Mouse (Mus musculus): Measurements from ENCODE around the gene Bricd5. TPM values are rescaled to one million over a fixed set of nuclear protein-coding genes. Genes with fewer than 3 reads are reported as not detected.

The Bricd5 gene
- polyA plus RNA-seq, 1 experiment from 2014 or later: 0.44 TPM

GRCm38 (mm10) chr17:24507129-24507664, 33.5 kb downstream of the Bricd5 start:
- WGBS: 46% methylated on average over 19 of the region's 19 CpGs
- ATAC-seq (ENCODE audit: insufficient number of reproducible peaks, low FRiP score, low TSS enrichment, low read depth): 0 out of 2 replicates have a peak, but pooled peaks have one; percentile 1
- Histone ChIP-seq H3K4me2 (replicated peaks) (no peak overlapping the region), H3K9me3 (replicated peaks) (no peaks in the 10 kb centered on the region), H3K36me3 (peaks cover 40% of the 10 kb centered on the region), H3K27ac (replicated peaks) (no peak overlapping the region), H3K27me3 (no peaks in the 10 kb centered on the region), H3K4me1 (peaks cover 19% of the 10 kb centered on the region), H3K4me3 (replicated peaks) (no peak overlapping the region), H3K9ac (no peak overlapping the region)

DNA sequence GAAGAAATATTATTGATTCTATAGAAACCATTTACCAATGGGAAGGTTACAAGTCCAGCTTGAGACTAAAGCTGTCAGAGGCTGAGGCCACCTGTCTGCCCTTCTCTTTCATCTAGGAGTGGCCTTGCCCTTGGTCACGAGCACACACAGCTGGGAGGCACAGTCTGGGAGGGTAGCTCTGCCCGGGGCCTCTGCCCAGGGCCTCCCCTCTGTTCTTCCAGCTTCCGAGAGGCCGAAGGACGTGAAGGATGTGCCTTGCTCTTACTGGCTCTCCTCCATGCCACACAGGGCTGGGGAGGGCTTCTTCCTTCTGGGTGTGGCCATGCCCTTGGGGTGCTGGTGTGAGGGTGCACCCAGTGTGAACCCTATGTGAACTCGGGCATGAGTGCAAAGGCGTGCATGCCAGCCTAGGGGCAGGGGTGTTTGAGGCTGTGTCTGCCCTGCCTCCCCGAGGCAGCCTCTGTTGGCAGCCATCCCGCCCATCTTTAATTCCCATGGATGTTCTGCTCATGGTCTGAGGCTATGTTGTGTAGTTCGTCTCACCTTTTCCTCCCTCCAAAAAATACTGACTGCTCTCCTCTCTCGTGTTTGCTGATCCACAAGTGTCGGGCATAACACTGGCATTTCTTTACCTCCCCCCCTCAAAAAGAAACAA, 34.2 kb downstream of the Bricd5 start:
- Histone ChIP-seq H3K36me3 (peaks cover 46% of the 10 kb centered on the region), H3K9ac (no peak overlapping the region), H3K27me3 (no peaks in the 10 kb centered on the region), H3K4me1 (peaks cover 16% of the 10 kb centered on the region), H3K4me3 (replicated peaks) (no peak overlapping the region), H3K4me2 (replicated peaks) (no peak overlapping the region), H3K9me3 (replicated peaks) (no peaks in the 10 kb centered on the region), H3K27ac (replicated peaks) (no peak overlapping the region)
- WGBS: 62% methylated on average over 12 of the region's 12 CpGs
- ATAC-seq (ENCODE audit: insufficient number of reproducible peaks, low FRiP score, low TSS enrichment, low read depth): no peak

DNA sequence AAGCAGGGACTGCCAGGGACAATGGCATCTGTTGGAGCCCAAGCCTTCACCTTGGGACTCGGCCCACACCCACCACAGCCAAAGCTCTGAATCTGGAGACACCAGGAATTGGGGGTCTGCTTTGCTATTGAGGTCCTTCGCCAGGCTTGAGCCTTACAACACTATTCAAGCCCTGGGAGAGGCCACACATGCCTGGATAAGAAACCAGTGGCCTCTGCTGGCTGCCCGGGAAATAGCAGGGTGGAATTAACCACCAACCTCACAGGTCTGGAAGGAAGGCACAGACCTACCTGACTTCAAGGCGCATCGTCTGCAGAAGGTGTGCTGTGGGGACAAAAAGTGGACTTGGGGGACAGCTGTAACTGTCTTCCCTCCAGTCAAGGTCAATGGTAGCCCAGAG, 39.9 kb downstream of the Bricd5 start:
- 54% methylated on average over 5 of the region's 5 CpGs for WGBS
- no peak overlapping the region for H3K4me3 ChIP-seq (replicated peaks)

DNA sequence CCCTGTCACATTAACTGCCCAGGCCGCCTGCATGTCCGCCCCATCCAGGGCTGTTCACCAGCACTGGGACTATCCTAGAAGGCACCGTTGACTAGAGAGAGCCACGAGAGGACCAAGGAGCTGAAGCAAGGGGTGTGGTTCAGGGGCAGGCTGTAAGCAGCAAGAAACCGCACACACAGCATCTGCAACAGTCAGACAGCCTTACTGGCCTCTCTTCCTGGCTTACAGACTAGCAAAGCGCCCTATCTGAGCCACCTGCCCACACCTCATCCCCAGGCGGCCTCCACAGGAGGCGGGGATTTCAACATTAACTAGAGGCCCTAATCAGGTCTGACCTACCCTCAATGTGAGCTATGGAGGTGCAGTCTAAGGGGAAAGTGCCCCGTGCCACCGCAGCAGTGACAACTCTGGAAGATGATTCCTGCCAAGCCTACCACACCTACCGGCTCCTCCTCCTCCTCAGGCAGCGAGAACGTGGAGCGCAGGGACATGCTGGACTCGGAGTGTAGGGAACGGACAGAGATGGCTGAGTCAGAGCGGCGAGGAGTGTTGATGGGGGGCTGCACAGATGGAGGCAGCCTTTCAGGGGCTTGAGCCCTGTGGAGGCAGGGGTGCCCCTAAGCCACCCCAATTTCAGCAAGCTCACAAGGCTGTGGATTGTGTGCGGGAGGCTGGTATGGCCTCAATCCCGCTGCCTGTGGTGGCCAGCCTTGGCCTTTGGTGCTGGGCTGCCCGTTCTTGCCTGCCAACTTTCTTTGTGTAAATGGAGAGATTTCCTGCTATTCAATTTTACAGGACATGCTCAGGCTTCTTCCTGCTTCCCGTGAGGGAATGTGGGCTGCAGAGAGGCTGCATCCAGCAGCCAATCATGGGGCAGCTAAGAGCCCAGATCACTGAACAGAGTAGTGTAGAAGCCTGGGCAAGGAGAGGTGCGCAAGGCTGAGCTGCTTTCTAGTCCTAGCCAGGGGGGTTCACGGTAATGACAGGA, 40.9 kb downstream of the Bricd5 start:
- H3K4me2 ChIP-seq (replicated peaks): no peak overlapping the region
- H3K4me3 ChIP-seq (replicated peaks): no peak overlapping the region
- whole genome bisulfite sequencing: 84% methylated on average over 24 of the region's 24 CpGs
- no peaks in the 10 kb centered on the region for H3K9me3 ChIP-seq (replicated peaks)
- no peaks in the 10 kb centered on the region for H3K4me1 ChIP-seq
- no peak for ATAC-seq (ENCODE audit: insufficient number of reproducible peaks, low FRiP score, low TSS enrichment, low read depth)
- peaks cover 90% of the 10 kb centered on the region for H3K36me3 ChIP-seq
- no peaks in the 10 kb centered on the region for H3K27me3 ChIP-seq
- H3K9ac ChIP-seq: no peak overlapping the region
- H3K27ac ChIP-seq (replicated peaks): no peak overlapping the region; the same call in 1 of the 2 replicates

More for the DNA sequence above, 39.9 kb downstream of the Bricd5 start:
- no peaks in the 10 kb centered on the region for H3K9me3 ChIP-seq (replicated peaks)
- peaks cover 94% of the 10 kb centered on the region for H3K36me3 ChIP-seq
- no peak overlapping the region for H3K4me2 ChIP-seq (replicated peaks)
- ATAC-seq (ENCODE audit: insufficient number of reproducible peaks, low FRiP score, low TSS enrichment, low read depth): no peak
- no peaks in the 10 kb centered on the region for H3K27me3 ChIP-seq
- no peak overlapping the region for H3K27ac ChIP-seq (replicated peaks)
- H3K9ac ChIP-seq: no peak overlapping the region
- H3K4me1 ChIP-seq: no peaks in the 10 kb centered on the region

- 88% methylated on average over 4 of the region's 4 CpGs for WGBS
- H3K36me3 ChIP-seq: peaks cover 36% of the 10 kb centered on the region
Measured at GRCm38 (mm10) chr17:24520450-24520849, 46.8 kb downstream of the Bricd5 start.

GRCm38 (mm10) chr17:24524734-24525133, 51.0 kb downstream of the Bricd5 start:
- 66% methylated on average over 2 of the region's 2 CpGs for WGBS
- Histone ChIP-seq H3K9me3 (replicated peaks) (no peaks in the 10 kb centered on the region), H3K27me3 (no peaks in the 10 kb centered on the region), H3K4me1 (peaks cover 37% of the 10 kb centered on the region), H3K4me3 (replicated peaks) (no peak overlapping the region), H3K36me3 (peaks cover 7% of the 10 kb centered on the region; the same call in 1 of the 2 replicates), H3K9ac (0 out of 2 replicates have a peak overlapping the region, but pooled peaks have one; percentile 12), H3K27ac (replicated peaks) (0 out of 2 replicates have a peak overlapping the region, but pooled peaks have one; percentile 4), H3K4me2 (replicated peaks) (no peak overlapping the region)
- ATAC-seq (ENCODE audit: insufficient number of reproducible peaks, low FRiP score, low TSS enrichment, low read depth): no peak

More at GRCm38 (mm10) chr17:24520450-24520849, 46.8 kb downstream of the Bricd5 start:
- H3K4me1 ChIP-seq: peaks cover 10% of the 10 kb centered on the region
- no peaks in the 10 kb centered on the region for H3K27me3 ChIP-seq
- H3K27ac ChIP-seq (replicated peaks): no peak overlapping the region
- no peak for ATAC-seq (ENCODE audit: insufficient number of reproducible peaks, low FRiP score, low TSS enrichment, low read depth)
- no peak overlapping the region for H3K4me2 ChIP-seq (replicated peaks)
- no peak overlapping the region for H3K9ac ChIP-seq
- H3K9me3 ChIP-seq (replicated peaks): no peaks in the 10 kb centered on the region
- no peak overlapping the region for H3K4me3 ChIP-seq (replicated peaks)

Other genes with a start within 250 kb of the Bricd5 start
- 42.7 and 47.2 TPM in 2 replicates for gene Ccnf, start 222.4 kb upstream of the Bricd5 start, polyA plus RNA-seq (2015; fragmentation: Nextera tagmentation; extraction: Ambion mirVana)
- not detected in 2 replicates for gene Abca17, start 122.8 kb upstream of the Bricd5 start, polyA plus RNA-seq (2015; fragmentation: Nextera tagmentation; extraction: Ambion mirVana)
- gene Abca3, start 121.9 kb upstream of the Bricd5 start, polyA plus RNA-seq (2015; fragmentation: Nextera tagmentation; extraction: Ambion mirVana): 8.1 and 8.3 TPM in 2 replicates
- gene Rnps1, start 59.3 kb upstream of the Bricd5 start, polyA plus RNA-seq (2015; fragmentation: Nextera tagmentation; extraction: Ambion mirVana): 253 and 275 TPM in 2 replicates
- 70.0 and 71.2 TPM in 2 replicates for gene Eci1, start 47.2 kb upstream of the Bricd5 start, polyA plus RNA-seq (2015; fragmentation: Nextera tagmentation; extraction: Ambion mirVana)
- gene Dnase1l2, start 30.8 kb upstream of the Bricd5 start, polyA plus RNA-seq (2015; fragmentation: Nextera tagmentation; extraction: Ambion mirVana): 13.0 and 17.2 TPM in 2 replicates
- 37.0 and 39.8 TPM in 2 replicates for gene E4f1, start 3.6 kb upstream of the Bricd5 start, polyA plus RNA-seq (2015; fragmentation: Nextera tagmentation; extraction: Ambion mirVana)
- gene Pgp, start 3.5 kb upstream of the Bricd5 start, polyA plus RNA-seq (2015; fragmentation: Nextera tagmentation; extraction: Ambion mirVana): 48.9 and 50.6 TPM in 2 replicates
- gene Mlst8, start 5.2 kb downstream of the Bricd5 start, polyA plus RNA-seq (2015; fragmentation: Nextera tagmentation; extraction: Ambion mirVana): 27.2 and 28.8 TPM in 2 replicates
- gene Caskin1, start 14.7 kb downstream of the Bricd5 start, polyA plus RNA-seq (2015; fragmentation: Nextera tagmentation; extraction: Ambion mirVana): 2.5 and 4.0 TPM in 2 replicates
- 92.8 and 95.7 TPM in 2 replicates for gene Traf7, start 54.1 kb downstream of the Bricd5 start, polyA plus RNA-seq (2015; fragmentation: Nextera tagmentation; extraction: Ambion mirVana)
- 3.7 and 4.3 TPM in 2 replicates for gene Rab26, start 60.3 kb downstream of the Bricd5 start, polyA plus RNA-seq (2015; fragmentation: Nextera tagmentation; extraction: Ambion mirVana)
- gene Pkd1, start 76.0 kb downstream of the Bricd5 start, polyA plus RNA-seq (2015; fragmentation: Nextera tagmentation; extraction: Ambion mirVana): 32.6 and 36.7 TPM in 2 replicates
- gene Tsc2, start 158.7 kb downstream of the Bricd5 start, polyA plus RNA-seq (2015; fragmentation: Nextera tagmentation; extraction: Ambion mirVana): 57.8 and 64.4 TPM in 2 replicates
- gene Nthl1, start 158.8 kb downstream of the Bricd5 start, polyA plus RNA-seq (2015; fragmentation: Nextera tagmentation; extraction: Ambion mirVana): 22.2 and 25.3 TPM in 2 replicates
- 64.4 and 65.9 TPM in 2 replicates for gene Slc9a3r2, start 176.4 kb downstream of the Bricd5 start, polyA plus RNA-seq (2015; fragmentation: Nextera tagmentation; extraction: Ambion mirVana)
- 0.36 and 0.56 TPM in 2 replicates for gene Npw, start 184.6 kb downstream of the Bricd5 start, polyA plus RNA-seq (2015; fragmentation: Nextera tagmentation; extraction: Ambion mirVana)
- 23.8 and 26.8 TPM in 2 replicates for gene Zfp598, start 195.8 kb downstream of the Bricd5 start, polyA plus RNA-seq (2015; fragmentation: Nextera tagmentation; extraction: Ambion mirVana)
- gene Syngr3, start 216.1 kb downstream of the Bricd5 start, polyA plus RNA-seq (2015; fragmentation: Nextera tagmentation; extraction: Ambion mirVana): 2.0 and 2.9 TPM in 2 replicates
- 33.1 and 35.2 TPM in 2 replicates for gene Gfer, start 222.3 kb downstream of the Bricd5 start, polyA plus RNA-seq (2015; fragmentation: Nextera tagmentation; extraction: Ambion mirVana)
- gene Noxo1, start 222.3 kb downstream of the Bricd5 start, polyA plus RNA-seq (2015; fragmentation: Nextera tagmentation; extraction: Ambion mirVana): 3.8 and 5.8 TPM in 2 replicates
- gene Tbl3, start 233.8 kb downstream of the Bricd5 start, polyA plus RNA-seq (2015; fragmentation: Nextera tagmentation; extraction: Ambion mirVana): 61.3 and 63.4 TPM in 2 replicates
- gene Rnf151, start 244.2 kb downstream of the Bricd5 start, polyA plus RNA-seq (2015; fragmentation: Nextera tagmentation; extraction: Ambion mirVana): 0.16 and 0.24 TPM in 2 replicates
- 1,508 and 1,594 TPM in 2 replicates for gene Rps2, start 244.2 kb downstream of the Bricd5 start, polyA plus RNA-seq (2015; fragmentation: Nextera tagmentation; extraction: Ambion mirVana)